Mouse (Mus musculus) neutrophil, adult 59 days (primary cell): ENCODE measurements around the gene Fam221a. TPM values are rescaled to one million over a fixed set of nuclear protein-coding genes. Genes with fewer than 3 reads are reported as not detected.

Source experiments
- total RNA-seq, 2 experiments: library from RNA; stranded (reverse); gene quantifications; 1 replicate in 1 of 2; 2 replicates in 1 of 2; pipeline ENCODE4 v1.2.4; 2023

Gene Fam221a
- total RNA-seq: 1 to 10 TPM; 3.1 TPM

GRCm38 (mm10) chr6:49367159-49368054, at the start of gene Fam221a:
Gene Fam221a, plus strand, starts transcription at chr6:49367739.

DNA sequence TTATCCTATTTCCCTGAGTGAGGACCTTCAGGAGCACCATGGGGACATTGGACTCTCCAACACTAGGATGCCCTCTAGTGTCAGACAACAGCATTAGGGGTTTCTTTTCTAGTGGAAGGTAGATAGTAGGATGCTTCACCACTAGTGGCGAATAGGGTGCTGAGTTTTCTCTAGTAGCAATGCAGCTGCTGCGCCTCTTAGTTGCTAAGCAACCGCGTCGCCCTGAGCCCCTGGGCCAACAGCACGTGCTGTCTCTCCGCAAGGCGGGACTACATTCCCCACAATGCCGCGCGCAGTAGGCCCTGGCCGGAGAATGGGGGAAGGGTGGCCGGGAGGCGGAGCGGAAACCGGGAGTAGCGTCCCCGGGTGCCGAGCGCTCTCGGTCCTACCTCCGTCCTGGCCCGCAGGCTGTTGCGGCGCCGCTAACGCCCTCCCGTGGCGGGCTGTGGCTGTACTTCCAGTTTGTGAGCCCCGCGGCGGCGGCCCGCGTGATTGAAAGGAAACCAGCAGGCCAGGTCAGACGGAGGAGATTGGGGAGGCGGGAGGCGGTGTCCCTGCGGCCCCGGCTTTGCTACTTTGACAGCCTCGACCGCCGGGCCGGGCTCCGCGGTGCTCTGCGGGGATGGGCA, 48.5 kb upstream of the Fam221a start, which contains the start of gene Ccdc126:
Ccdc126 (plus strand) TSS at position 309 of the 629 bp plus-strand sequence.

GRCm38 (mm10) chr6:49395316-49395715, 27.8 kb downstream of the Fam221a start, which contains the start of gene Stk31:
Gene Stk31, plus strand, starts transcription at chr6:49395604.

Other genes with a start within 250 kb of the Fam221a start
- gene Igf2bp3, start 152.8 kb upstream of the Fam221a start, total RNA-seq: not detected
- 100 to 1,000 TPM; 163 to 182 TPM for gene Tra2a, start 103.7 kb upstream of the Fam221a start, total RNA-seq
- 10 to 100 TPM; 14.2 to 16.2 TPM for gene Ccdc126, start 48.5 kb upstream of the Fam221a start, total RNA-seq
- gene Stk31, start 27.9 kb downstream of the Fam221a start, total RNA-seq: under 1 TPM in 1 of 2 experiments, not detected in 1; 0.13 TPM